Mouse (Mus musculus) neural tube, embryonic 15.5 days (tissue): ENCODE measurements at regions not wholly inside any gene's neighbourhood (a gene's known extent, or its start where the extent isn't known, plus 50 kb on each side); places are given as distances from the start of the nearest gene placed in this dataset.

Experiments
- ATAC-seq: fragments of 200-750 bp; cut with Nextera tagmentation; 2 replicates; pipeline ENCODE4 v1.8.0; 2017; ENCODE audit warnings: mild to moderate bottlenecking, moderate TSS enrichment, moderate library complexity; ENCODE audit not compliant: low FRiP score
- H3K27ac ChIP-seq: fragments of 300-500 bp; sonication (generic); replicated peaks from 2 replicates; pipeline ENCODE4 v1.5.1; 2015; ENCODE audit warnings: mild to moderate bottlenecking, inconsistent platforms
- H3K27me3 ChIP-seq: fragments of 300-500 bp; sonication (generic); replicated peaks from 2 replicates; pipeline ENCODE4 v1.6.1; 2015; ENCODE audit warnings: inconsistent platforms
- H3K36me3 ChIP-seq: fragments of 300-500 bp; sonication (generic); 2 replicates; pipeline ENCODE4 v1.6.1; 2015; ENCODE audit warnings: inconsistent platforms
- H3K4me1 ChIP-seq: fragments of 300-500 bp; sonication (generic); 2 replicates; pipeline ENCODE4 v1.6.1; 2015; ENCODE audit warnings: inconsistent platforms
- H3K4me2 ChIP-seq: fragments of 300-500 bp; sonication (generic); 2 replicates; pipeline ENCODE4 v1.6.1; 2015; ENCODE audit warnings: inconsistent platforms, mild to moderate bottlenecking, moderate library complexity
- H3K4me3 ChIP-seq: fragments of 300-500 bp; sonication (generic); replicated peaks from 2 replicates; pipeline ENCODE4 v1.5.1; 2015; ENCODE audit warnings: mild to moderate bottlenecking, inconsistent platforms
- H3K9ac ChIP-seq: fragments of 300-500 bp; sonication (generic); replicated peaks from 2 replicates; pipeline ENCODE4 v1.6.1; 2015; ENCODE audit warnings: mild to moderate bottlenecking, inconsistent platforms
- H3K9me3 ChIP-seq: fragments of 300-500 bp; sonication (generic); replicated peaks from 2 replicates; pipeline ENCODE4 v1.6.1; 2016; ENCODE audit warnings: inconsistent platforms
- WGBS: fragments of 180-500 bp; shearing (Covaris S2); methylation state at CpG from one replicate; pipeline ENCODE4 v1.1.7; 2015; ENCODE audit warnings: mixed read lengths; 5-methylcytosine and 5-hydroxymethylcytosine counted together

GRCm38 (mm10) chr4:142517478-142518455 is 278.6 kb upstream of the Kazn start:
- H3K9ac ChIP-seq: no peak overlapping the region
- peaks cover 17% of the 10 kb centered on the region for H3K4me1 ChIP-seq
- WGBS: 44% methylated on average over 21 of the region's 21 CpGs
- H3K4me3 ChIP-seq: no peak overlapping the region
- no peaks in the 10 kb centered on the region for H3K36me3 ChIP-seq
- no peaks in the 10 kb centered on the region for H3K9me3 ChIP-seq
- H3K4me2 ChIP-seq: no peak overlapping the region
- H3K27ac ChIP-seq: peak overlapping the region; percentile 29
- no peaks in the 10 kb centered on the region for H3K27me3 ChIP-seq
- ATAC-seq: peak; percentile 85

GRCm38 (mm10) chr4:142514751-142515150 is 275.6 kb upstream of the Kazn start:
- Histone ChIP-seq H3K4me2 (no peak overlapping the region), H3K27me3 (no peaks in the 10 kb centered on the region), H3K27ac (no peak overlapping the region), H3K4me1 (peaks cover 17% of the 10 kb centered on the region), H3K9me3 (no peaks in the 10 kb centered on the region), H3K9ac (no peak overlapping the region), H3K36me3 (no peaks in the 10 kb centered on the region), H3K4me3 (no peak overlapping the region)
- 92% methylated on average over 4 of the region's 4 CpGs for WGBS
- ATAC-seq: no peak

DNA sequence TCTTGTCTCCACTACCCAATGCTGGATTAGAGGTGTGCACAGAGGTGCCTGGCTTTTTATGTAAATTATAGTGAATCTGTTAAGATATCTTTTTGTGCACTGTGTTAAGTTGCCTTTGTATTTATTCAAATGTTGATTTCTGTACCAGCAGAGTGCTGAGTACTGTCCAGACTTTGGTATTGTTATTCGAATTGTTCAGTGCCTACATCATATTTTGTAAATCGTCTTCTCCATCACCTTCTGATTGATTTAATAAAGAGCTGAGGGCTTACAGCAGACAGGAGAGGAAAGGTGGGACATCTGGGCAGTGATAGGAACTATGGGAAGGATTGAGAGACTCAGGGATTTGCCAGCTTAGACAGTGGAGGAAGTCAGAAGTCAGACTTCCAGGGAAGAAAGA is 270.2 kb upstream of the Kazn start:
- no peak for ATAC-seq
- Histone ChIP-seq H3K4me1 (peaks cover 4% of the 10 kb centered on the region; the same call in 1 of the 2 replicates), H3K4me3 (no peak overlapping the region), H3K27me3 (no peaks in the 10 kb centered on the region), H3K9ac (no peak overlapping the region), H3K27ac (no peak overlapping the region), H3K4me2 (no peak overlapping the region), H3K9me3 (no peaks in the 10 kb centered on the region), H3K36me3 (no peaks in the 10 kb centered on the region)
- 84% methylated on average over 2 of the region's 2 CpGs for WGBS

- no peaks in the 10 kb centered on the region for H3K9me3 ChIP-seq
- 10% methylated on average over 13 of the region's 13 CpGs for WGBS
- no peak overlapping the region for H3K4me2 ChIP-seq
- H3K27me3 ChIP-seq: no peaks in the 10 kb centered on the region
- no peaks in the 10 kb centered on the region for H3K36me3 ChIP-seq
- no peak overlapping the region for H3K4me3 ChIP-seq
- no peak; the same call in 1 of the 2 replicates for ATAC-seq
- H3K4me1 ChIP-seq: peaks cover 4% of the 10 kb centered on the region; the same call in 1 of the 2 replicates
- no peak overlapping the region for H3K9ac ChIP-seq
- H3K27ac ChIP-seq: no peak overlapping the region
Measured at GRCm38 (mm10) chr4:142506383-142507211, 267.4 kb upstream of the Kazn start.

DNA sequence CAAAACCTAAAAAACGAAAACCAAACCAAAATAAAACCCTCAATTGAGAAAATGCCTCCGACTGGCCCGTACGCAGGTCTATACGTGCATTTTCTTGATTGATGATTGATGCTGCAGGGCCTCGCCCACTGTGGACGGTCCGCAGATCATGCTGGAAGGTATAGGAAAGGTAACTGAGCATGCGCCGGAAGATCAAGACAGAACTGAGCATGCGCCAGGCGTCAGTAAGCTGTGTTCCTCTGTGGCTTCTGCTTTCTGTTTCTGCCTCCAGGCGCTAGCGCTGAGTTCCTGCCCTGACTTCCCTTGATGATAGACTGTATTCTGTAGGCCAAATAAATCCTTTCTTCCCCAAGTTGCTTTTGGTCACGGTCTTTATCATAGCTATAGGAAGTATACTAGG is 264.6 kb upstream of the Kazn start:
- H3K27ac ChIP-seq: no peak overlapping the region
- H3K36me3 ChIP-seq: no peaks in the 10 kb centered on the region
- ATAC-seq: no peak
- peaks cover 14% of the 10 kb centered on the region for H3K4me1 ChIP-seq
- no peak overlapping the region for H3K4me3 ChIP-seq
- H3K27me3 ChIP-seq: no peaks in the 10 kb centered on the region
- no peak overlapping the region for H3K4me2 ChIP-seq
- WGBS: 94% methylated on average over 15 of the region's 15 CpGs
- no peak overlapping the region for H3K9ac ChIP-seq
- H3K9me3 ChIP-seq: no peaks in the 10 kb centered on the region

DNA sequence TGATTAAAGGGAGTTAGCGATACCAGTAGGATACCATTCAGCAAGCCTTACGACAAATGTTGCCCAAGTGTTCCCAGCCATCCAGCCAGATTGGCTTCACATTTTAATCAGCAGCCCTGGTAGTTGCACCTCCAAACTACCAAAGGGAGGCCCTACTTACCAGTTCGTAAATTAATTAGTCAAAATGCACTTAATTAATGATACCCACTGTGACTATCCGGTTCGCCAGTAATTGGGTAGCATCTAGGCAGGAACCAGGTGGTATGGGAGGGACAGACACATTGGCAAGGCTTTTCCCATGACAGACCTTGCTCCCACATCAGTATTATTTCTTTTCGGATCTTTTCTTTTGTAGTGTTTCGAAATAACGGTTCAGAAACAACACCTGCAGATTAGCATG is 262.0 kb upstream of the Kazn start:
- Histone ChIP-seq H3K4me3 (no peak overlapping the region), H3K4me1 (peaks cover 13% of the 10 kb centered on the region), H3K4me2 (peak overlapping the region; percentile 23; the same call in 1 of the 2 replicates), H3K9ac (no peak overlapping the region), H3K36me3 (no peaks in the 10 kb centered on the region), H3K27ac (no peak overlapping the region), H3K9me3 (no peaks in the 10 kb centered on the region), H3K27me3 (no peaks in the 10 kb centered on the region)
- 43% methylated on average over 8 of the region's 8 CpGs for WGBS
- no peak; the same call in 1 of the 2 replicates for ATAC-seq

GRCm38 (mm10) chr4:142500541-142500940 is 261.3 kb upstream of the Kazn start:
- ATAC-seq: 0 out of 2 replicates have a peak, but pooled peaks have one; percentile 30
- WGBS: 34% methylated on average over 7 of the region's 7 CpGs
- no peaks in the 10 kb centered on the region for H3K9me3 ChIP-seq

GRCm38 (mm10) chr4:142496605-142497004 is 257.4 kb upstream of the Kazn start:
- Histone ChIP-seq H3K27ac (no peak overlapping the region), H3K9me3 (no peaks in the 10 kb centered on the region), H3K4me1 (peaks cover 15% of the 10 kb centered on the region), H3K27me3 (no peaks in the 10 kb centered on the region), H3K4me2 (no peak overlapping the region), H3K4me3 (no peak overlapping the region), H3K36me3 (no peaks in the 10 kb centered on the region), H3K9ac (no peak overlapping the region)
- ATAC-seq: no peak
- WGBS: 46% methylated on average over 12 of the region's 12 CpGs

More at GRCm38 (mm10) chr4:142500541-142500940, 261.3 kb upstream of the Kazn start:
- no peak overlapping the region for H3K9ac ChIP-seq
- peak overlapping the region; percentile 23; the same call in 1 of the 2 replicates for H3K4me2 ChIP-seq
- no peaks in the 10 kb centered on the region for H3K27me3 ChIP-seq
- peaks cover 15% of the 10 kb centered on the region for H3K4me1 ChIP-seq
- H3K4me3 ChIP-seq: no peak overlapping the region
- no peaks in the 10 kb centered on the region for H3K36me3 ChIP-seq
- H3K27ac ChIP-seq: no peak overlapping the region

- no peak overlapping the region for H3K9ac ChIP-seq
- no peak overlapping the region for H3K27ac ChIP-seq
- WGBS: 73% methylated on average over 10 of the region's 10 CpGs
- no peak for ATAC-seq
- H3K4me1 ChIP-seq: peaks cover 5% of the 10 kb centered on the region; the same call in 1 of the 2 replicates
- H3K36me3 ChIP-seq: no peaks in the 10 kb centered on the region
- no peak overlapping the region for H3K4me2 ChIP-seq
- H3K4me3 ChIP-seq: no peak overlapping the region
- H3K9me3 ChIP-seq: no peaks in the 10 kb centered on the region
- no peaks in the 10 kb centered on the region for H3K27me3 ChIP-seq
Measured at GRCm38 (mm10) chr4:142492926-142493492, 253.8 kb upstream of the Kazn start.

- ATAC-seq: peak; percentile 47; the same call in 1 of the 2 replicates
- no peaks in the 10 kb centered on the region for H3K36me3 ChIP-seq
- no peak overlapping the region for H3K9ac ChIP-seq
- no peaks in the 10 kb centered on the region for H3K9me3 ChIP-seq
- H3K27me3 ChIP-seq: no peaks in the 10 kb centered on the region
- H3K4me1 ChIP-seq: peaks cover 5% of the 10 kb centered on the region; the same call in 1 of the 2 replicates
- H3K4me3 ChIP-seq: no peak overlapping the region
- WGBS: 51% methylated on average over 4 of the region's 4 CpGs
- no peak overlapping the region for H3K4me2 ChIP-seq
- no peak overlapping the region for H3K27ac ChIP-seq
Measured at GRCm38 (mm10) chr4:142485784-142486423, 246.7 kb upstream of the Kazn start.

GRCm38 (mm10) chr4:142475632-142476031 is 236.4 kb upstream of the Kazn start:
- 78% methylated on average over 10 of the region's 10 CpGs for whole genome bisulfite sequencing
- Histone ChIP-seq H3K27me3 (no peaks in the 10 kb centered on the region), H3K27ac (no peak overlapping the region), H3K4me3 (peak overlapping the region; percentile 29), H3K4me2 (peak overlapping the region; percentile 51), H3K4me1 (peaks cover 31% of the 10 kb centered on the region), H3K36me3 (no peaks in the 10 kb centered on the region), H3K9me3 (no peaks in the 10 kb centered on the region), H3K9ac (peak overlapping the region; percentile 4; the same call in 1 of the 2 replicates)
- no peak for ATAC-seq
